Mouse (Mus musculus): ENCODE measurements at regions not wholly inside any gene's neighbourhood (a gene's known extent, or its start where the extent isn't known, plus 50 kb on each side); places are given as distances from the start of the nearest gene placed in this dataset.
"Not testable (repeated sequence)": the region's sequence is repeated elsewhere in the genome, so short reads cannot be mapped to it uniquely, and the experiment has no call there.

GRCm38 (mm10) chr10:30470831-30471230, 129.7 kb downstream of the Trmt11 start:
- H3K4me2 ChIP-seq: no peak overlapping the region
- no peaks in the 10 kb centered on the region for H3K4me1 ChIP-seq (replicated peaks)
- no peak overlapping the region for H3K4me3 ChIP-seq
- ATAC-seq (ENCODE audit: low FRiP score): no peak
- H3K9ac ChIP-seq: no peak overlapping the region
- WGBS: 84% methylated on average over 3 of the region's 3 CpGs
- H3K36me3 ChIP-seq: no peaks in the 10 kb centered on the region
- H3K9me3 ChIP-seq: no peaks in the 10 kb centered on the region
- H3K27me3 ChIP-seq: no peaks in the 10 kb centered on the region
- H3K27ac ChIP-seq: no peak overlapping the region

DNA sequence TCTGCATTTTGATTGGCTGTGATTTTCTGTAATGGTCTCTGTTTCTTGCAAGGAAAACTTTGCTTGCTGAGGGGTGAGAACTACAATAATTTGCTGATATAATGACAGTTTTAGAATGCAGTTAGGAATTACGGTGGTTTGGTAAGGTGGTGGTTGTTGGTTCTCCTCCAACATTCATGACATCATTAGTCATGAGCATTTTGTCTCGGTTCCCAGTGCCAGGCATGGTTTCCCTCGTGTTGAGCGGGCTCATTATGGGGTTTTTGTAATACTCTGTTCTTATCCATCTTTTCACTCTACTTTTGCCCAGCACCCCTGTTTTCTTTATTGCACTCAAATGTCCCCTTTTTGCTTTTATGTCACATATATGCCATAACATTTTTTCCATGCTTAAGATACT, 149.9 kb downstream of the Trmt11 start:
- Histone ChIP-seq H3K27ac (no peak overlapping the region), H3K36me3 (no peaks in the 10 kb centered on the region), H3K4me1 (replicated peaks) (no peaks in the 10 kb centered on the region), H3K9me3 (no peaks in the 10 kb centered on the region), H3K4me3 (no peak overlapping the region), H3K9ac (no peak overlapping the region), H3K27me3 (no peaks in the 10 kb centered on the region), H3K4me2 (no peak overlapping the region)
- no peak for ATAC-seq (ENCODE audit: low FRiP score)
- 93% methylated on average over 4 of the region's 4 CpGs for WGBS

DNA sequence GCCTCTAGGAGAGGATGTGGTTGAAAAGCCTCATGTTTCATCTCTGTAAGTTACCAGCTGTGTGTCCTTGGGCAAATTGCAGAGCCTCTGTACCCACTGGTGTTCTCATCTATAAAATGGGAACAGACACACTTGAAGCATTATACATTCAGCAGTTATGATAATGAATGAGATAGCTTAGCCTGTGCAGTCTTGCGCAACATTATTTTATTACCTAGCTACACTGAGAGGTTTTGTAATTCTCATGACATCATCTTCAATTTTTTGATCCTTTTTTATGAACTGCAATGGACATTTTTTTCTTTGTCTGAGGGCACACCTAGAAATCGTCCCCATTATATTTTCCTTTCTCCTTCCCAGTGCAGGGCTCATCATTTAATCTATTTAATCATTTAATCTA, 153.5 kb downstream of the Trmt11 start:
- H3K4me3 ChIP-seq: no peak overlapping the region
- no peaks in the 10 kb centered on the region for H3K4me1 ChIP-seq (replicated peaks)
- WGBS: 83% methylated on average over 2 of the region's 2 CpGs
- no peak for ATAC-seq (ENCODE audit: low FRiP score)
- no peaks in the 10 kb centered on the region for H3K27me3 ChIP-seq
- H3K9me3 ChIP-seq: no peaks in the 10 kb centered on the region
- no peak overlapping the region for H3K9ac ChIP-seq
- H3K4me2 ChIP-seq: no peak overlapping the region
- no peaks in the 10 kb centered on the region for H3K36me3 ChIP-seq
- no peak overlapping the region for H3K27ac ChIP-seq

DNA sequence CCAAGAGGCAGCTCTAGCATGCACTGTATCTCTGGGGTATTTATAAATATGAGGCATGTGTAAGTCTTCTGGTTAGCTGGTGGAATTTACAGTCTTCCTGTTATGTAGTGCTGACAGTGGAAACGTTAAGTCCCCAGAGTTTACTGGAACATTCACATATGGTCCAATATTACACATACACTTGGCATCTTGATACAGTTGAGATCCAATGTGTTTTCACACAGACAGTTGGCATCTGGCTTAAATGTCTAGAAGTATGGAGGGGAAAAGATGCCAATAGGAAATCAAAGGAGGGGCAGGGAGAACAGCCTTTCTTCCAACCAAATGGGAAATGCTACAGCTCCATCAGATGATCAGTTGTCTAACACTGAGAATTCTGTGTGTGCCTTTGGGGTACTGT, 154.0 kb downstream of the Trmt11 start:
- Histone ChIP-seq H3K27ac (no peak overlapping the region), H3K36me3 (no peaks in the 10 kb centered on the region), H3K9me3 (no peaks in the 10 kb centered on the region), H3K4me2 (no peak overlapping the region), H3K9ac (no peak overlapping the region), H3K4me3 (no peak overlapping the region), H3K27me3 (no peaks in the 10 kb centered on the region), H3K4me1 (replicated peaks) (no peaks in the 10 kb centered on the region)
- 82% methylated on average over 1 of the region's 1 CpGs for WGBS
- no peak for ATAC-seq (ENCODE audit: low FRiP score)

DNA sequence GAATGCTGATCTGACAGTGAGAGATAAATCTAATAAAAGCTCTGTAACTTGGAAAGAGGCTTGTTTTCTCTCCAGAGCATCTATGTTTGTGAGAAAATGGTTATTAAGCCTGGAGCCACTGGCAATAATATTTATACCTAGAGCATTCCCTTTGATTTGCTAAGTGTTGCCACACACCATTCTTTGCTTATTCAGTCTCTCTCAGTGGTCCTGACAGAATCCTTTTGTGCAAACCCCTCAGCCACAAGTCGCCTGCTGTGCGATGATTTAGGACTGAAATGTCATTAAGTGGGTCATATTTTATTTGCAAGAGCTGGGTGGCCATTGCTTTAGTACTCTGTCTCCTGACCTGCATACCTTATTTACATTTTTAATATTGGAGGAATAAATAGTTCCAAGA, 160.7 kb downstream of the Trmt11 start:
- Histone ChIP-seq H3K36me3 (no peaks in the 10 kb centered on the region), H3K4me3 (no peak overlapping the region), H3K27ac (no peak overlapping the region), H3K4me1 (replicated peaks) (peaks cover 5% of the 10 kb centered on the region; the same call in 1 of the 2 replicates), H3K9me3 (no peaks in the 10 kb centered on the region), H3K27me3 (no peaks in the 10 kb centered on the region), H3K4me2 (no peak overlapping the region), H3K9ac (no peak overlapping the region)
- no peak for ATAC-seq (ENCODE audit: low FRiP score)
- 21% methylated on average over 2 of the region's 2 CpGs for WGBS

- Histone ChIP-seq H3K4me3 (no peak overlapping the region), H3K27me3 (0 out of 2 replicates have a peak, but pooled peaks cover 2% of the 10 kb centered on the region), H3K9ac (no peak overlapping the region), H3K4me2 (no peak overlapping the region), H3K9me3 (no peaks in the 10 kb centered on the region), H3K27ac (no peak overlapping the region), H3K4me1 (replicated peaks) (no peaks in the 10 kb centered on the region), H3K36me3 (no peaks in the 10 kb centered on the region)
- ATAC-seq (ENCODE audit: low FRiP score): no peak
- 86% methylated on average over 4 of the region's 4 CpGs for WGBS
These were observed 174.1 kb downstream of the Trmt11 start for GRCm38 (mm10) chr10:30426420-30426923.

DNA sequence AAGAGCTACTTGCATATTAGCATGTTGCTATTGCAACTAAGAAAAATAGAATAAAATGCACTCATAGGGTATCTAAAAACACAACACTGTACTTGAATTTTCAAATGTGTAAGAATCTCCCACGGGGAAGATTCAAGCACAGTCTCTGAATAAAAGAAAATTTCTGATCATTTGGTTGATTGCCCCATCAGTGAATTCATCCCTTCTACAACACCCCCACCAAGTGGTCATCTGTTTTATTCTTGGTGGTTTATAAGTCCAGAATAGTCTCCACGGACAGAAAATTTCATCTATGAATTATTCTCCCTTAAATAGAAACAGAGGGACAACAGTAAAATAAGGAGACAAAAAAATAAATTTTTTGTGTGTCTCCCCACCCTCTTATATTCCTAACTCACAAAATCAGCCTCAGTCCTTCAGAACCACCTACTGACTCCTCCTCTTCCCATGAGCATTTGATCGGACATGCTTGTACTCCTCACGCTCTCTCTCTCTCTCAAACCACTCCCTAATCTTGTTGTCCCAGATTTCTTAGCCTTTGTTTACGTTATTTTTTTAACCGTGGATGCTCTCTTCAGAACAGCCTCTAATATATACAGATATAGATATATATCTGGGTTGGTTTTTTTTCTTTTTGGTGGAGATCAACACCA, 181.0 kb downstream of the Trmt11 start:
- Histone ChIP-seq H3K36me3 (no peaks in the 10 kb centered on the region), H3K27me3 (peaks cover 35% of the 10 kb centered on the region), H3K9me3 (no peaks in the 10 kb centered on the region), H3K4me2 (no peak overlapping the region), H3K9ac (no peak overlapping the region), H3K4me1 (replicated peaks) (no peaks in the 10 kb centered on the region), H3K27ac (no peak overlapping the region), H3K4me3 (no peak overlapping the region)
- ATAC-seq (ENCODE audit: low FRiP score): no peak
- WGBS: 52% methylated on average over 6 of the region's 6 CpGs

- H3K27me3 ChIP-seq: peaks cover 55% of the 10 kb centered on the region
- WGBS: 84% methylated on average over 3 of the region's 3 CpGs
- H3K27ac ChIP-seq: no peak overlapping the region
- H3K36me3 ChIP-seq: no peaks in the 10 kb centered on the region
- no peak for ATAC-seq (ENCODE audit: low FRiP score)
- no peaks in the 10 kb centered on the region for H3K9me3 ChIP-seq
- no peak overlapping the region for H3K4me3 ChIP-seq
- H3K9ac ChIP-seq: no peak overlapping the region
- no peaks in the 10 kb centered on the region for H3K4me1 ChIP-seq (replicated peaks)
- no peak overlapping the region for H3K4me2 ChIP-seq
These were observed 184.2 kb downstream of the Trmt11 start for GRCm38 (mm10) chr10:30416314-30416713.

- no peak overlapping the region for H3K9ac ChIP-seq
- ATAC-seq (ENCODE audit: low FRiP score): no peak
- H3K27me3 ChIP-seq: peaks cover 56% of the 10 kb centered on the region
- H3K4me2 ChIP-seq: no peak overlapping the region
- no peak overlapping the region for H3K4me3 ChIP-seq
- no peaks in the 10 kb centered on the region for H3K36me3 ChIP-seq
- no peaks in the 10 kb centered on the region for H3K9me3 ChIP-seq
- H3K4me1 ChIP-seq (replicated peaks): no peaks in the 10 kb centered on the region
- H3K27ac ChIP-seq: no peak overlapping the region
These were observed 188.8 kb downstream of the Trmt11 start for GRCm38 (mm10) chr10:30411736-30412135.

- peak; percentile 94 for ATAC-seq (ENCODE audit: low FRiP score)
- H3K9ac ChIP-seq: no peak overlapping the region
- H3K4me2 ChIP-seq: peak overlapping the region; percentile 45
- no peaks in the 10 kb centered on the region for H3K36me3 ChIP-seq
- peaks cover 53% of the 10 kb centered on the region for H3K27me3 ChIP-seq
- no peaks in the 10 kb centered on the region for H3K9me3 ChIP-seq
- H3K4me3 ChIP-seq: peak overlapping the region; percentile 15
- peaks cover 7% of the 10 kb centered on the region; the same call in 1 of the 2 replicates for H3K4me1 ChIP-seq (replicated peaks)
- H3K27ac ChIP-seq: 0 out of 2 replicates have a peak overlapping the region, but pooled peaks have one; percentile 8
- WGBS: 10% methylated on average over 13 of the region's 13 CpGs
These were observed 194.7 kb downstream of the Trmt11 start for GRCm38 (mm10) chr10:30405669-30406393.

- Histone ChIP-seq H3K9ac (no peak overlapping the region), H3K27me3 (no peaks in the 10 kb centered on the region), H3K4me2 (no peak overlapping the region), H3K4me3 (no peak overlapping the region), H3K27ac (no peak overlapping the region), H3K36me3 (no peaks in the 10 kb centered on the region), H3K4me1 (replicated peaks) (no peaks in the 10 kb centered on the region), H3K9me3 (no peaks in the 10 kb centered on the region)
- WGBS: 0% methylated on average over 1 of the region's 1 CpGs
- no peak for ATAC-seq (ENCODE audit: low FRiP score)
These were observed 170.2 kb upstream of the Cenpw start for GRCm38 (mm10) chr10:30370542-30370941.

- not testable (repeated sequence) for H3K4me3 ChIP-seq; H3K4me2 ChIP-seq; H3K4me1 ChIP-seq (replicated peaks); H3K27ac ChIP-seq; H3K27me3 ChIP-seq; H3K36me3 ChIP-seq; ATAC-seq (ENCODE audit: low FRiP score); H3K9me3 ChIP-seq; H3K9ac ChIP-seq
These were observed 160.5 kb upstream of the Cenpw start for GRCm38 (mm10) chr10:30360811-30361210.

- H3K27me3 ChIP-seq: no peaks in the 10 kb centered on the region
- no peaks in the 10 kb centered on the region for H3K9me3 ChIP-seq
- no peak overlapping the region for H3K9ac ChIP-seq
- H3K4me1 ChIP-seq (replicated peaks): no peaks in the 10 kb centered on the region
- H3K27ac ChIP-seq: no peak overlapping the region
- no peak overlapping the region for H3K4me2 ChIP-seq
- ATAC-seq (ENCODE audit: low FRiP score): no peak
- 94% methylated on average over 1 of the region's 1 CpGs for WGBS
- no peak overlapping the region for H3K4me3 ChIP-seq
- no peaks in the 10 kb centered on the region for H3K36me3 ChIP-seq
These were observed 158.7 kb upstream of the Cenpw start for GRCm38 (mm10) chr10:30359051-30359450.

Measured in hindbrain, embryonic 13.5 days (tissue).